Mouse (Mus musculus): ENCODE results near the gene Aff3. TPM values are rescaled to one million over a fixed set of nuclear protein-coding genes. Genes with fewer than 3 reads are reported as not detected.

Gene Aff3
- polyA plus RNA-seq, 2 experiments = 0.18 to 0.22 TPM

- ATAC-seq (ENCODE audit: insufficient read depth) = no peak
Measured at GRCm38 (mm10) chr1:38321861-38322260, 342.9 kb downstream of the Aff3 start.

GRCm38 (mm10) chr1:38320971-38321305 is 343.8 kb downstream of the Aff3 start:
- H3K4me2 ChIP-seq (ENCODE audit: low read depth) = no peak overlapping the region
- TF ChIP-seq EP300 (IDR thresholded peaks at IDR 0.05; ENCODE audit: low read depth) = no peak
- TF ChIP-seq CTCF (IDR thresholded peaks at IDR 0.05; ENCODE audit: low read depth) = no peak
- no peak for DNase-seq (ENCODE audit: low read depth in 3 of 3, low spot score in 3 of 3)
- no peaks in the 10 kb centered on the region for H3K36me3 ChIP-seq (replicated peaks; ENCODE audit: control insufficient read depth, insufficient read depth, low read depth)
- no peak overlapping the region for H3K4me3 ChIP-seq (ENCODE audit: insufficient read depth in 1 of 2, low read depth in 2 of 2, low read length in 2 of 2)
- no peak for ATAC-seq (ENCODE audit: insufficient read depth)
- no peak overlapping the region for H3K9ac ChIP-seq (replicated peaks)
- 0 out of 4 replicates have a peak, but pooled peaks cover 0 to 2% of the 10 kb centered on the region in 2 experiments for H3K4me1 ChIP-seq (replicated peaks; ENCODE audit: control insufficient read depth in 2 of 2, insufficient read depth in 2 of 2, low read length in 1 of 2)
- no peaks in the 10 kb centered on the region for H3K27me3 ChIP-seq (ENCODE audit: control insufficient read depth, insufficient read depth, low read length)
- H3K9me3 ChIP-seq (ENCODE audit: control insufficient read depth, low read length) = no peaks in the 10 kb centered on the region
- 25% methylated on average over 2 of the region's 2 CpGs for WGBS (ENCODE audit: insufficient replicate concordance)
- no peak overlapping the region for H3K27ac ChIP-seq

More at GRCm38 (mm10) chr1:38321861-38322260, 342.9 kb downstream of the Aff3 start:
- Histone ChIP-seq H3K36me3 (replicated peaks; ENCODE audit: control insufficient read depth, insufficient read depth, low read depth) (no peaks in the 10 kb centered on the region), H3K4me3 (ENCODE audit: insufficient read depth in 1 of 2, low read depth in 2 of 2, low read length in 2 of 2) (no peak overlapping the region), H3K27ac (no peak overlapping the region), H3K4me1 (replicated peaks; ENCODE audit: control insufficient read depth in 2 of 2, insufficient read depth in 2 of 2, low read length in 1 of 2) (0 out of 4 replicates have a peak, but pooled peaks cover 0 to 2% of the 10 kb centered on the region in 2 experiments), H3K9ac (replicated peaks) (no peak overlapping the region), H3K4me2 (ENCODE audit: low read depth) (no peak overlapping the region), H3K27me3 (ENCODE audit: control insufficient read depth, insufficient read depth, low read length) (no peaks in the 10 kb centered on the region), H3K9me3 (ENCODE audit: control insufficient read depth, low read length) (no peaks in the 10 kb centered on the region)
- 68% methylated on average over 8 of the region's 8 CpGs for WGBS (ENCODE audit: insufficient replicate concordance)
- TF ChIP-seq EP300 (IDR thresholded peaks at IDR 0.05; ENCODE audit: low read depth) (no peak), CTCF (IDR thresholded peaks at IDR 0.05; ENCODE audit: low read depth) (no peak)
- no peak for DNase-seq (ENCODE audit: low read depth in 3 of 3, low spot score in 3 of 3)

GRCm38 (mm10) chr1:38320126-38320970 is 344.4 kb downstream of the Aff3 start:
- Histone ChIP-seq H3K27me3 (ENCODE audit: control insufficient read depth, insufficient read depth, low read length) (no peaks in the 10 kb centered on the region), H3K27ac (no peak overlapping the region), H3K4me1 (replicated peaks; ENCODE audit: control insufficient read depth in 2 of 2, insufficient read depth in 2 of 2, low read length in 1 of 2) (0 out of 4 replicates have a peak, but pooled peaks cover 0 to 2% of the 10 kb centered on the region in 2 experiments), H3K9ac (replicated peaks) (no peak overlapping the region), H3K4me3 (ENCODE audit: insufficient read depth in 1 of 2, low read depth in 2 of 2, low read length in 2 of 2) (no peak overlapping the region), H3K9me3 (ENCODE audit: control insufficient read depth, low read length) (no peaks in the 10 kb centered on the region), H3K4me2 (ENCODE audit: low read depth) (no peak overlapping the region), H3K36me3 (replicated peaks; ENCODE audit: control insufficient read depth, insufficient read depth, low read depth) (no peaks in the 10 kb centered on the region)
- ATAC-seq (ENCODE audit: insufficient read depth) = no peak
- no peak for TF ChIP-seq CTCF (IDR thresholded peaks at IDR 0.05; ENCODE audit: low read depth)
- TF ChIP-seq EP300 (IDR thresholded peaks at IDR 0.05; ENCODE audit: low read depth) = no peak
- 57% methylated on average over 16 of the region's 16 CpGs for WGBS (ENCODE audit: insufficient replicate concordance)
- no peak for DNase-seq (ENCODE audit: low read depth in 3 of 3, low spot score in 3 of 3)

DNA sequence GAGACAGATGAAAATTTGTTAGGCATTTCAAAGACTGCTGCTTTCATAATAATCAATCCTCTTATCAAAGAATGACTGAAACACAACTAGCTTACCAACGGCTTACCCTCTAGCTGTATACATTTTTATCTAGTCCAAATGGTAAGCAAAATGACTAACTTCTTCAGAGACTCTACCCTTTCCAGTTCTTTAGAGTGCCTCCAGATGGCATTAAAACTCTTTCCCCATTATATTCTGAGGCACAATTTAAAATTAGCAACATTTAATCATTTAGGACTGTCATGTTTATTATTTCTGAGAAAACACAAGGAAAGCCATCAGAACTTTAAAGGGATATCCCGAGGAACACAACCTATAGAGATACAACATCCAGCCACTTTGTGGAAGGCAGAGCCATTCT is 346.1 kb downstream of the Aff3 start:
- H3K36me3 ChIP-seq (replicated peaks; ENCODE audit: control insufficient read depth, insufficient read depth, low read depth) = no peaks in the 10 kb centered on the region
- WGBS (ENCODE audit: insufficient replicate concordance) = 36% methylated on average over 2 of the region's 2 CpGs
- H3K4me3 ChIP-seq (ENCODE audit: insufficient read depth in 1 of 2, low read depth in 2 of 2, low read length in 2 of 2) = no peak overlapping the region
- ATAC-seq (ENCODE audit: insufficient read depth) = no peak
- TF ChIP-seq CTCF (IDR thresholded peaks at IDR 0.05; ENCODE audit: low read depth) (no peak), EP300 (IDR thresholded peaks at IDR 0.05; ENCODE audit: low read depth) (no peak)
- no peaks in the 10 kb centered on the region for H3K9me3 ChIP-seq (ENCODE audit: control insufficient read depth, low read length)
- no peak overlapping the region for H3K27ac ChIP-seq
- no peak overlapping the region for H3K9ac ChIP-seq (replicated peaks)
- 0 out of 4 replicates have a peak, but pooled peaks cover 0 to 2% of the 10 kb centered on the region in 2 experiments for H3K4me1 ChIP-seq (replicated peaks; ENCODE audit: control insufficient read depth in 2 of 2, insufficient read depth in 2 of 2, low read length in 1 of 2)
- no peak overlapping the region for H3K4me2 ChIP-seq (ENCODE audit: low read depth)
- DNase-seq (ENCODE audit: low read depth in 3 of 3, low spot score in 3 of 3) = no peak
- no peaks in the 10 kb centered on the region for H3K27me3 ChIP-seq (ENCODE audit: control insufficient read depth, insufficient read depth, low read length)

DNA sequence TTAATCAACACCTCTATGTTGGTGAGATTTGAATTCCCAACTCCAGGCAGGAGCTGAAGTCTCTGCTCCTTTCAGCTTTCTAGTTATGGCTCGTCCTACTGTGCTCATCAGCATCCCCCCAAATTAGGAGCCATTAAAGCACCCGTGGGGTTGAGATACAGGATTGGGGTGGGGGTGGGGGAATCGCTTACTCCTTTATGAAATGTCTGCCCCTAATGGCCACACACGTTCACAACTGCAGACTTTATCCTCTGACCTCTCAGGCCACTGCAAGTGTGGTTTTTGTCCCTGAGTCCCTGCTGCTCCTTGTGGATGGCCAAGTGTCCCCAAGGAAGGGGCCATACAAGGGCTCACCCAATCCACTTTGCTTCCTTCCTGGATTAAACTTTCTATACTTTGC is 348.8 kb downstream of the Aff3 start:
- Histone ChIP-seq H3K27ac (no peak overlapping the region), H3K4me1 (replicated peaks; ENCODE audit: control insufficient read depth in 2 of 2, insufficient read depth in 2 of 2, low read length in 1 of 2) (0 out of 4 replicates have a peak, but pooled peaks cover 0 to 2% of the 10 kb centered on the region in 2 experiments), H3K36me3 (replicated peaks; ENCODE audit: control insufficient read depth, insufficient read depth, low read depth) (no peaks in the 10 kb centered on the region), H3K27me3 (ENCODE audit: control insufficient read depth, insufficient read depth, low read length) (no peaks in the 10 kb centered on the region), H3K4me3 (ENCODE audit: insufficient read depth in 1 of 2, low read depth in 2 of 2, low read length in 2 of 2) (no peak overlapping the region), H3K4me2 (ENCODE audit: low read depth) (no peak overlapping the region), H3K9ac (replicated peaks) (no peak overlapping the region), H3K9me3 (ENCODE audit: control insufficient read depth, low read length) (no peaks in the 10 kb centered on the region)
- DNase-seq (ENCODE audit: low read depth in 3 of 3, low spot score in 3 of 3) = no peak
- 37% methylated on average over 4 of the region's 4 CpGs for WGBS (ENCODE audit: insufficient replicate concordance)
- TF ChIP-seq CTCF (IDR thresholded peaks at IDR 0.05; ENCODE audit: low read depth) (no peak), EP300 (IDR thresholded peaks at IDR 0.05; ENCODE audit: low read depth) (no peak)
- ATAC-seq (ENCODE audit: insufficient read depth) = no peak
